Mouse (Mus musculus) lung, postnatal 0 days (tissue): ENCODE data around the gene Stat3.

Source experiments
- CTCF ChIP-seq: IDR thresholded peaks from 2 replicates; pipeline ENCODE4 v1.5.1; 2016; ENCODE audit warnings: antibody characterized with exemption, mild to moderate bottlenecking
- EP300 ChIP-seq: IDR thresholded peaks from 2 replicates; pipeline ENCODE4 v1.6.1; 2016; ENCODE audit warnings: antibody characterized with exemption, mild to moderate bottlenecking, control low read depth

GRCm38 (mm10) chr11:100861335-100861734 lies 78.0 kb downstream of the Stat3 start:
- no peak for TF ChIP-seq CTCF
- TF ChIP-seq EP300 = no peak
